Mouse (Mus musculus) erythroblast, embryonic 14.5 days (primary cell): ENCODE results near the gene Arhgap5.

ENCODE experiments used
- GATA1 ChIP-seq: IDR thresholded peaks from 2 replicates; pipeline ENCODE4 v1.6.1; 2012; ENCODE audit warnings: low read length, inconsistent platforms, mixed read lengths
- TAL1 ChIP-seq: IDR thresholded peaks from 3 replicates; pipeline ENCODE4 v1.6.1; 2012; ENCODE audit warnings: low read length, inconsistent platforms, mixed read lengths

DNA sequence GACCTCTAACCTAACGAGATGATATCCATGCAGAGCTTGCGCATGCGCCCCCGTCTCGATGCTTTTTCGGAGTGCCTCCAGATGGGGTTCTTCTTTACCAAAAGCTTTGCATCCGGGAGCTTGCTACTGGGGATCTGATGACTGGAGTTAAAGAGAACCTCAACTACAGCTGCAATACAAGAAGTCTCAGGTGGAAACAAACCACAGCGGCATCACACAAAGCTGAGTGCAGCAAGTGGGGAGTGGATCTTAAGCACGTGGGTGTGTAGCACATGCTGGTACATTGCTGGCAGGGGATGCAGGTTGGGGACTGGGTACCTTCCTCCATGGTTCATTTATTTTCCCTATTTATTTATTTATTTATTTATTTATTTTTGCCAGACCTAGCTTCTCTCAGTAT lies 22.9 kb upstream of the Arhgap5 start:
- no peak for TF ChIP-seq TAL1
- no peak for TF ChIP-seq GATA1
